Mouse (Mus musculus): ENCODE results near the gene Sppl3.

The Sppl3 gene

DNA sequence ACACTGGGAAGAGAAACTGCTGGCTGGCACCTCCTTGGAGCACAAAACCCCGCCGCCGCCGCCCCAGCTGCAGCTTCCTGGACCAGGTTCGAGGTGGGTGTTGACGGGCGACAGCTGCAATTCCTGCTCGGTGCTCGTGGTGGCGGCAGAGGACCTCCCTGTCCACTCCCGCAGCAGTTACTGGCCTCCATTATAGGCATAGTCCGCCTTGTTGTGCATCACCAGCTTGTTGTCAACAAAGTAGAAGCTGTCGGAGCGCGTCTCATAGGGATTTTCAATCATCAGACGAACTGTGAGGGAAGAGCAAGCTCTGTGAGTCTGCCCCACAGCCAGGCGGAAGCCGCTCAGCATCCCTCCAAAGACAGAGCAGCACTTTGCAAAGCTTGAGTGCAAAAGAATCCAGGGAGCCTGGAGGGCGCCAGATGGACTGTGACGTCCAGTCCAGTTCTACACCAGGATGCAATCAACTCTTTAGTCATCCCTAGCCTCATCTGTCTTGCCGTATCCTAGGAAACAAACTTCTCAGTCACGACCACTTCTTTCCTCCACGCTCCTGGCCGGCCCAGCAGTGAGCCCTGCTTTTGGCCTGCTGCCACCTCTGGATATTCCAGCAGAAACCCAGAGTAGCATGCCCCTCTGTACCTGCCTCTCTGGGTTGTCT lies 114.4 kb downstream of the Sppl3 start:
- peak; percentile 77 to 89 for DNase-seq (ENCODE audit: low spot score in 2 of 2)

- no peak for DNase-seq (ENCODE audit: low spot score in 2 of 2)
Observed at GRCm38 (mm10) chr5:115126578-115127312, 115.8 kb downstream of the Sppl3 start.

- DNase-seq (ENCODE audit: low spot score in 2 of 2): no peak
Observed at GRCm38 (mm10) chr5:115127421-115128179, 116.7 kb downstream of the Sppl3 start.

DNA sequence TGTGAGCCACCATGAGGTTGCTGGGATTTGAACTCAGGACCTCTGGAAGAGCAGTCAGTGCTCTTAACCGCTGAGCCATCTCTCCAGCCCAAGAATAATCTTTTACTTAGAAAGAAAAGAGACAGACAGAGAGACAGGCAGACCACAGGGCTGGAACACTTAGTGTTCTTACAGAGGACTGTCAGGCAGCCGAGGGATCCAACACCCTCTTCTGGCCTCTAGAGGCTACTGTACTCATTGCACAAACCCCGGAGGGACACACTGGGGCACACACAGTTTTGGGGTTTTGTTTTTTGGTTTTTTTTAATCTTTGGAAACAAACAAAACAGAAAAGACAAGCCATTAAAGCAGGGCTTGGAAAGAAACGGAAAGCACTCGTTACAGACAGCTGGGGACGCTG lies 118.4 kb downstream of the Sppl3 start:
- DNase-seq (ENCODE audit: low spot score in 2 of 2): no peak

DNA sequence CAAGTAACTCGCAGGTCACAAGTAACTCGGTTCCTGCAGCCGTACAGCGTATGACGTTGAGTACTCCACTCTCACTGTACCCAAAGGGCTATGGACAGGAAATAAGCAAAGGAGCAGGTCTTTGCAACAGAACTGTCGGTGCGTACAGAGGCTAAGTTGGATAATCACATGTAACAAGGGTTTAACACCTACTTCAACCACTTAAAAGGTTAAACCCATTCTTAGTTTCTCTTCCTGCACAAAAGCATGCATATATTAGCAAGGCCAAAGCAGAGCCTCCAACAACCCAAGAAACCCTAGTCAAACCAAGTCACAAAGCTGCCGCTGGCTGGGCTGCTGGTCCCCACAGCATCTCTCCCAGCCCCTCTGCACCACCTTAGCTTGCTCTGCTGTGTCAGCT lies 121.5 kb downstream of the Sppl3 start:
- no peak for DNase-seq (ENCODE audit: low spot score in 2 of 2)

- DNase-seq (ENCODE audit: low spot score in 2 of 2): no peak
Observed at GRCm38 (mm10) chr5:115133358-115134066, 122.6 kb downstream of the Sppl3 start.

GRCm38 (mm10) chr5:115134234-115135165 lies 123.6 kb downstream of the Sppl3 start, which contains the start of gene Unc119b:
Gene Unc119b (minus strand): TSS chr5:115134975.
- DNase-seq (ENCODE audit: low spot score in 2 of 2): peak; percentile 83 to 91

- no peak for DNase-seq (ENCODE audit: low spot score in 2 of 2)
Observed at GRCm38 (mm10) chr5:115139124-115139523, 128.2 kb downstream of the Sppl3 start.

GRCm38 (mm10) chr5:115140726-115141125 lies 129.8 kb downstream of the Sppl3 start:
- DNase-seq (ENCODE audit: low spot score in 2 of 2): no peak

DNA sequence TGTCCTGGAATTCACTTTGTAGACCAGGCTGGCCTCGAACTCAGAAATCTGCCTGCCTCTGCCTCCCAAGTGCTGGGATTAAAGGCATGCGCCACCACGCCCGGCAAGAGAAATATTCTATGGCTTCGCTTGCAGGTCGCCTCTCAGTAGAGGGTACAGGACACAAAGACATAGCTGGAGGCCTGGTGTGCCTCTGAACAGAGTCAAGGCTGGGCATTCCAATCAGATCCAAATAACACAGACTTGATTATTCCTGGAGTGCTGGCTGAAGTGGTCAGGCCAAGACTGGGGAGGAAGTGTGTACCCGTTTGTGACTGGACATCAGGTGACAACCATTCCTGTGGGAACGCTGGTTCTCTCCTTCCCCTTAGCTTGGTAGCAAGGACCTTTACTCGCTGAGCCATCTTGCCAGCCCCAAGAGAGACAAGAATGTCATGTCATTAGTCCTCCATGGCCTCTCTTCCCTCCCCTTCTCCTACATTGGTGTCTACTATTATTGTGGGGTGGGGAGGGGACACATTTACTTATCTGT lies 131.3 kb downstream of the Sppl3 start:
- DNase-seq (ENCODE audit: low spot score in 2 of 2): no peak

- no peak for DNase-seq (ENCODE audit: low spot score in 2 of 2)
Observed at GRCm38 (mm10) chr5:115143552-115143951, 132.6 kb downstream of the Sppl3 start.

DNA sequence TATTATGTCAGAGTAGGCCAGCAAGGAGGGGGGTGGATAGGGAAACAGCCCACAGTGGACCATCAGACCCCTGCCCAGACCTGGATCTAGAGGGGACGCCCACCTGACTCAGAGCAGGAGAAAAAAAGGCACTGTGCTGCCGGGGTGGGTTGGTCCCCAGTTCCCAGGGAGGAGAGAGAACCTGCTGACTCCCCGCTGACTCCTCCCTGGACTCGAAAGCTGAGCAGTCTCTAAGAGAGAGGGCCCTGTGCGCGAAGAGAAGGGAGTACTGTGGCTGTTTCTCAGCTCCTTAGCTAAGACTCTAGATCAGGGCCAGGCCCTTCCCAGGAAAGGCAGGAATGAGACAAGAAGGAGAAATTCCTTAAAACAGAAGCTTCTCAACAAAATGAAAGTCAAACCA lies 133.5 kb downstream of the Sppl3 start:
- DNase-seq (ENCODE audit: low spot score in 2 of 2): no peak

DNA sequence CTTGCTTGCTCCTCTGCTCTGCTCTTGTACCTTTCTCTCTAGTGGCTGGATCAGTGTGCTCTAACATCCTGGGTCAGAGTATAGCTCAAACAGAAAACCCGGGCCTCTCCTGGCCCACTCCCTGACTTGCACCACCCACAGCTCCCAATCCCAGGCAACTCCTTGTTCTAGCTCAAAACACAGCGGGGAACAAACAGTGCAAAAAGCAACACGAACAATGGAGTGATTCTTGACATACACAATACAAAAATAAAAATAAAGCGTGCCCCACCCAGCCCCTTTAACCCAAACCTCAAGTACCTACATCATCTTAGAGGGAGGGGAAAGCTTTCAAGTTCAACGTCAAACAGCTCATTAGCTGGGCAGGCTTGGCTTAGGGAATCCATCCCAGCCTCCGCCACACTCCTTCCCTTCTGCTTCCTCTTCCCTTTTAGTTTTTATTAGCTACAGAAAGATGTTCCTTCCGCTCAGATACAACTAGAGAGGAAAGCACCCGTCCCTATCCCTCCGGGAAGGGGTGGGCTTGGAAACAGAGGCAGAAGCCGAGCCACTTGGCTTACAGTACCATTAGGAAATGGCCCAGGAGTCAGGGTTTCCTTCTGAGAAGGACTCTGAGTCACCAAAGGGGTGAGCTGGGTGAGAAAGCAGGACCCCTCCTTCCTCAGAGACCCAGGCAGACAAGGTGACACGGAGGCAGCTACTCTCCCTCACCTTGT lies 134.5 kb downstream of the Sppl3 start:
- no peak for DNase-seq (ENCODE audit: low spot score in 2 of 2)

DNA sequence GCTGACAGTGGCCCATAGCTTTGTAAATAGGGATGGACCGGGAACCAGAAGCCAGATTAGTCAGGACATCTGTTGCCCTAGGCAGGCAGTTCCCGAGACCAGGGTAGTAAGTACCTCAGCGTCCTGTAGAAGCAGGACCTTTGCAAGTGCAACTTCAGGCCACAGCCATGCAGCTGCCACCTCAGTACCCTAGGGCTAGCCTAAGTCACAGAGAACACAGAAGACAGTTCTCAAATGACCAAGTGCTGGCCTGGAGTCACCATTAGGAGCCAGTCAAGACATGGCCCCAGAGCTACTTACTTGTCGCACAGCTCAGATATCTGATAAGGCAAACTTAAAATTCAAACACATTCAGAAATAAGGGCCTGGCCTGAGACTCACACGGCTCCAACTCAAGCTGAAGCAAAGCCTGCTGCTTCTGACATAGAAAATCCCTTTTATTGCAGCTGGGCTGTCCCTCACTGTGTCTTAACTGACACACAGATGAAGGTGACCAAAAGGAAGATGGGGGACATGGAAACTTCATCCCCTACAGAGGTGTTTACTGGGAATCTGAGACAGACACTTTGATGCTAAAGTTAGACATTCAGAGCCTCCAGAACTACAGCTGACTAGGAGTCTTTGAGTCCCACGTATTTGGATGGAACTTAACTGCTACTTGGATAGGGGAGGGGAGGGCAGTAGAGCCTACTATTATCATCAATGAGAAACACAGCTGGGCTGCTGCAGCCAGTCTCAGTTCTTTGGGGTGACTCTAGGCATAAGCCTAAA lies 135.2 kb downstream of the Sppl3 start:
- no peak for DNase-seq (ENCODE audit: low spot score in 2 of 2)

DNA sequence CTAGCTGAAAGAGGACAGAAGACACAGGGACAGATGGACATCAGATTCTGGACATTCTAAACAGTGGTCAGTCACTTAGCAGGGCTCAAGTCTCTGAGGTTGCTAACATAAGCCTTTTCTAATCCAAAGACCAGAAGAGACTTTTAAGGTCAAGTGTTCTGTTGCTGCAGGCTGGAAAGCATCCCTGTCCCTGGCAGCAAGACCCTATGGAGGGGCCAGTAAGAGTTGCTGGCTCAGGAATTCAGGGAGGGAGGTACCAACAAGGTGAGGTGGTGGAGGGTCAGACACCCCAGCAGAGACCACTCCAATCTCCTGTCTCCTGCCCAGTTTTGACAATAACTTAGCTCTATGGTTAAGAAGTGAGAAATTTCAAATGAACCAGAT lies 135.8 kb downstream of the Sppl3 start:
- no peak for DNase-seq (ENCODE audit: low spot score in 2 of 2)

DNA sequence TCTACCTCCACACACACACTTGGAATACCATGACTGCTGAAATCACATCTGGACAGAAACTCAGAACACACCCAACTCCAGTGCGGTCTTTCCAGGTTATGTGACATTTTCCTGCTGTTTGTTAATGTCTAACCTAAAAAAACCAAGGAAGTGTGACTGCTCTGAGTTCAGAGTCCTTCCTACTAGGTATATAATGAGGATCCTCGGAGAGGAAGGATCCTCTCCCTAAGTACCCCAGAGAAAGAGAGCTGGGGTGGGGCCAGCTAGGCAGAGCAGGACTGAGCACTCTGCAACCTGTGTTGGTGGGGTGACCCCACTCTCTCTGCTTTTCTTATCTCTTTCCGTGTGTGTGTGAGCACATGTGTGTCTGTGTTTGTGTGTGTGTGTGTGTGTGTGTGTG lies 136.5 kb downstream of the Sppl3 start:
- DNase-seq (ENCODE audit: low spot score in 2 of 2): no peak

GRCm38 (mm10) chr5:115148378-115148777 lies 137.4 kb downstream of the Sppl3 start:
- DNase-seq (ENCODE audit: low spot score in 2 of 2): no peak

Measured in thymus, postnatal 10 days (tissue).